Mouse (Mus musculus) pancreas, adult 10 weeks (tissue): ENCODE measurements around the gene Wbp2nl. TPM values are rescaled to one million over a fixed set of nuclear protein-coding genes. Genes with fewer than 3 reads are reported as not detected.

Experiments used
- polyA plus RNA-seq: library from polyadenylated mRNA; stranded (reverse); fragments of 350-450 nt; fragmentation: Illumina TruSeq; extraction: RNeasy Lipid Tissue Mini Kit (QIAGEN cat#74804); gene quantifications from one replicate; pipeline ENCODE4 v1.2.3, GENCODE M21; 2015; ENCODE audit warnings: low read depth, low replicate concordance; ENCODE audit not compliant: insufficient read depth

Gene Wbp2nl
- not detected for polyA plus RNA-seq

DNA sequence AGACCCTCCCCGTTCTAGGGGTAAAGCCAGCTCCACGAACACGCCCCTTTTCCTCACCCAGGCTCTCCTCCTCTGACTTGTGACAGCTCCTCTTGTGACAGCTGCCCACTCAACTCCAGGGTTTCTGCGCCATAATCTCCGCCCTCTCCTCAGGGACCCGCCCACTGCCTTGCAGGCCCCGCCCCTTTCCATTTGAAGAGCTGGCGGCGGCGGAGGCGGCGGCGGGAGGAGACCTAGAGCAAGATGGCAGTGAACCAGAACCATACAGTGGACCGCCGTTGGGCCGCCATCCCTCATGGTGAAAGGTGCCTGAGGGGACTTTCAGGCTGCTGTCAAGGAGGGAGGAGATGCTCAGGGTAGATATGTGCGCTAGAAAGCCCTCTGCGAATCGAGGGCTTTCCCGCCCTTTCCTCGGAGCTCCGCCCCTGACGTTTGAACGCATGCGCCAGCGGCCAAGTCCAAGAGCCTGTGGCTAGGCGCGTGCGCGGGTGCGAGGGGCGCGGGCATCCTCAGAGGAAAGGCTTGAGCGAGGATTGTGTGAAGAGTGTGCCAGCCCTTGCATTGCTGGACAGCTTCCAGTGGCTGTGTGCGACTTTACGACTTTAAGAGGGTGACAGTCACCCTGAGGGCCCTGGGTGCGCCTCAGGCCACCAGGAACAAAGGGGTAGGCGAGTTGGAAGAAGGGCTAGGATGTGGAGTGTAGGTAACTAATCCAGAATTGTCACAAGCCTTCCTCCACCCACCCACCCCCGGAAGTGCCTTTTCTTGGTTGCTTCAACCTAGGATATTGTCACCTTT is at the start of gene Wbp2nl:
Gene Wbp2nl (plus strand): TSS at position 191 of the 798 bp plus-strand sequence.

DNA sequence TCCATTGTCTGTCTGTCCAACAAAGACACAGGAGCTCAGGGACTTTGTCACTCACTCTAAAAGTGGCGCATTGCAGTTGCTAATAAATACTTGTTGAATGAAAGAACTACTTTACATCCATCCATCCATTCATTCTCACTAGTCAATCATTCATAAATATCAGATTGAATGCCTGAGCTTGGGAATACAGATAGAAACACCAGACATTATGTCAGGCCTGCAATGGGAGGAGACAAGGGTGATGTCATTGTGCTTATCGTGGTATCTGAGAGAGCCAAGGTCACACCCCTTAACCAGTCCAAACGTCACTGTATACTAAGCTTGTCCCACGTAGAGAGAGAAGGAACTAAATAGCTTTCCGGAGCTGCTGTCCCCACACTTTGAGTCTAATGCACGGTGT is 46.7 kb upstream of the Wbp2nl start, which contains the start of gene 1500009C09Rik:
Gene 1500009C09Rik (plus strand): TSS at position 301 of the 400 bp plus-strand sequence.

DNA sequence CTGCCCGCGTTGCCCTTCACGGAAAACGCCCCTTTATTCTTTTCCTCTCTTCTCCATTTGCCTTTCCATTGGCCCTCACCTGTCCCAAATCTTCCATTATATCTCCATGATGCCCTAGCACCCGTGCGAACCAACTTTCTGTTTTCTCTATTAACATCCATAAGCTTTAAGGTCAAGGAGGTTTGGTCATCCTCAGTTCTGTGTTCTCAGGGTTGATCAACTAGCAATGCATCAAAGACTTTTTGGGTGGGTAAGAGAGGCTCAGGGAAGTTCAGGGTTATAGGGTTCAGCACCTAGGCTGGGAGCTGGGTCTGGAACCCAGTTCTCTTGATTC is 24.2 kb upstream of the Wbp2nl start, which contains the start of gene Sept3:
Gene Sept3 (plus strand): TSS at position 301 of the 334 bp plus-strand sequence.

DNA sequence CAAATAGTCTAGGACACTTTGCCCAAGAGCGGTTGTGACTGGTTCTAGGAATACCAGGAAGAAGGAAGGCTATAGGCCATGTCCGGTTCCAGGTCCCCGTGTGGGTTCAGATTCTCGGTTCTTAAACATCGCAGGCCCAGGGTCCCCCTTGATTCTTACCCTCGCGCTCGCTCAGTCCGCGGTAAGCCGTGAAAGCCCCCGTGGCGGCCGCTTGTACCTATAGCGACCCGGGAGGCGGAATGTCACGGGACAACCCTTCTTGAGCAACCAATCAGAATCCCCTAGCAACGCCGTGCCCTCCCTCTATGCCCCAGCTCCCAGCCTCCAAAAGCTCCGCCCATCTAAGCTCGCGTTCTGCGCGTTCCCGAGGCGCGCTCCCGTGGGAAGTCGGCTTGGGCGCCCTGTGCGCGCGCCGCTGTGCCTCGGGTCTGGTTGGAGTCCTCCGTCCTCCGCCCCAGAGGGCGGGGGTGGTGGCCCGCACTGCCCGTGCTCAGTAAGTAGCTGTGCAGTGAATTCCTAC is 39.9 kb downstream of the Wbp2nl start, which contains the start of the genes Naga, Pheta2 and Smdt1:
Gene Naga (minus strand): TSS at position 333 of the 520 bp plus-strand sequence.
Gene Pheta2 (plus strand): TSS at position 350 of the 520 bp plus-strand sequence.
Gene Smdt1 (plus strand): TSS at position 367 of the 520 bp plus-strand sequence.

DNA sequence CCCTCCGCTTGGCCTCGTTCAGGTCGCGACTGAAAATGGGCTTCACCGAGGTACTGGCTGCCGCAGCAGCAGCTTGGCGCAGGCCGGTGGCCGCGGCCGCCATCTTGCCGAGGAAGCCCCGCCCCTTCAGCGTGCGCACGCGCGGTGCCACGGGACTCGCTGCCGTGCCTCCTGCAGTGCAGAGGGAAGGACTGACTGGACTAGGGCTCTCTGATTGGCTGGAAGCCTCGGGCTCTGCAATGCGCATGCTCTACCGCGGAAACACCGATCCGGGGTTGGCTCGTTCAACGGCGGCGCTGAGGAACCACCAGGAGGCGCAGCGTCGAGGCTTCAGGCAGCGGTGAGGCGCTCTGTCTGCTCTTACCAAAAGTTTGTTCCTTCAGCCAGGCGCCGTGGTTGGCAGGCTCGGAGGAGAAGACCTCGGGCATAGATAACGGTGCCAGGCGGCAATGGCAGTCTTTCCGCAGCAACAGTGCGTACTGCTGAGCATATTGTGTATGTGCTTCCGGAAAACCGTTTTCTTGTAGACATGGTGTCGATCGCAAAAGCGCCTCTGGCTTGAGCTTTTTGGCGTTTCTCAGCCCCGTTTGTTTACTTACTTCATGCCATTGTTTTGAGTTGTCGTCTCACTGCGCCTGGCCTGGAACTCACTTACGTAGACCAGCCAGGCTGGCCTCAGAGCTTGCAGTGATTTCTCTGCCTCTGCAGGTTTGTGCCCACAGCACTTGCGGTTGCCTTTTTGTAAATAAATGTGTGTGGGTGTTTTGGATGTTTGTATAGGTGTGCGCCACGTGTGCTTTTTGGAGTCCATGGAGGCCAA is 55.6 kb downstream of the Wbp2nl start, which contains the start of gene Ndufa6:
Gene Ndufa6 (minus strand): TSS at position 197 of the 820 bp plus-strand sequence.

Other genes with a start within 250 kb of the Wbp2nl start
- gene 4930407I10Rik, start 239.8 kb upstream of the Wbp2nl start, polyA plus RNA-seq = not detected
- gene Mei1, start 229.0 kb upstream of the Wbp2nl start, polyA plus RNA-seq = not detected
- 9.6 TPM for gene Ccdc134, start 171.0 kb upstream of the Wbp2nl start, polyA plus RNA-seq
- 12.1 TPM for gene Srebf2, start 151.8 kb upstream of the Wbp2nl start, polyA plus RNA-seq
- gene Shisa8, start 86.1 kb upstream of the Wbp2nl start, polyA plus RNA-seq = not detected
- not detected for gene Tnfrsf13c, start 74.6 kb upstream of the Wbp2nl start, polyA plus RNA-seq
- not detected for gene Cenpm, start 54.2 kb upstream of the Wbp2nl start, polyA plus RNA-seq
- not detected for gene 1500009C09Rik, start 46.6 kb upstream of the Wbp2nl start, polyA plus RNA-seq
- 1.0 TPM for gene Sept3, start 24.1 kb upstream of the Wbp2nl start, polyA plus RNA-seq
- gene Naga, start 40.0 kb downstream of the Wbp2nl start, polyA plus RNA-seq = 38.1 TPM
- gene Pheta2, start 40.0 kb downstream of the Wbp2nl start, polyA plus RNA-seq = not detected
- 65.3 TPM for gene Smdt1, start 40.0 kb downstream of the Wbp2nl start, polyA plus RNA-seq
- 106 TPM for gene Ndufa6, start 55.4 kb downstream of the Wbp2nl start, polyA plus RNA-seq
- 20.4 TPM for gene Cyp2d22, start 81.3 kb downstream of the Wbp2nl start, polyA plus RNA-seq
- not detected for gene Cyp2d11, start 95.1 kb downstream of the Wbp2nl start, polyA plus RNA-seq
- gene Cyp2d10, start 108.2 kb downstream of the Wbp2nl start, polyA plus RNA-seq = not detected
- gene Cyp2d9, start 134.5 kb downstream of the Wbp2nl start, polyA plus RNA-seq = not detected